In the genomic region with DNA sequence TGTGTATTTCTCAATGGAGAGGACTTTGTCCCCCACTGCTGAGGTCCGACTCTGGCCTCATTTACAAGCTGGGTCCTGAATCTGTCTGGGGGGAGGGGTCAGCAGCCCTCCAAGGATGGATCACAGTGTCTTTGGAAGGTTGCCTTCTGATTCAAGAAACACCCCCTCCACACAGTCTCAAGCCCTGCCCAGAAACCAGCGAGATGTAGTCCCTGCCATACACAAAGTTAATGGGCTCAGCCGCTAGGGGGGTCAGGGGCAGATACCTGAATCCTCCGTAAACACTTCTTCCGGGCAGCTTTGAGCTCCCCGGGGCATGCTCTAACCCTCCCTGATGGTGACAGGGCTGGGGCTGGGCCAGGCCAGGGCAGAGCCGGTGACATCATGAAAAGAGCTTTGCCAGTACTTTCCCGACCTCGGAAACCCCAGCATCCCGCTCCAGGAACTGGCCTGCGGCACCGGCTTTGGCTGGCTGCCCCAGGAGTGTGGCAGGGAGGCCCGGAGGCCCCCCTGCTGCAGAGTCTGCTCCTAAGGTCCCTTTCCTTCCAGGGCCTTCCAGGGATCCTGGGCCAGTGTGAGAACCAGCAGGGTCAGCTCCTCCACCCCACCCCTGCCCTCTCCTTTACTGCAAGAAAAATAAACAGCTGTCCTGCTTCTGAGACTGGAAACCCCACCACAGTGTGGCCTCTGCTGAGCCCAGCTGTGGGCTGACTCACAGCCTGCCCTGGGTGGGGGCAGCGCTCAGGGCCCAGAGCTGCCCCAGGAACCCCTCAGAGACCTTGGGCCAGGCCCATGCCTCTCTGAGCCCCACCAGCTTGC, we compare ENCODE assay signal across 8 mouse cellular contexts. TPM values are rescaled to one million over a fixed set of nuclear protein-coding genes. Genes with fewer than 3 reads are reported as not detected.
DNase-seq lines count a peak whose midpoint lies in the region; ATAC-seq and TF ChIP-seq lines count a peak whose summit lies in the region.

No protein-coding gene starts in this region.

- no peaks in the 10 kb centered on the region for H3K9me3 ChIP-seq in intestine, embryonic 14.5 days (ENCODE audit: control insufficient read depth, low read length)

- 7% methylated on average over 14 of the region's 14 CpGs for WGBS in intestine, embryonic 14.5 days
- 10% methylated on average over 14 of the region's 14 CpGs for WGBS in liver, adult 2 months

- intact Hi-C loops in left cerebral cortex, adult 2 months (cut with DNase I) = no loop called here

- no peak overlapping the region for H3K4me3 ChIP-seq in left cerebral cortex, adult 2 months
- no peak overlapping the region for H3K4me3 ChIP-seq in intestine, embryonic 14.5 days (ENCODE audit: low read depth, low read length)
- H3K4me3 ChIP-seq in liver, adult 2 months (ENCODE audit: insufficient read depth, low read depth, low read length) = no peak overlapping the region
- no peak overlapping the region for H3K4me3 ChIP-seq in myocyte

- H3K27me3 ChIP-seq in intestine, embryonic 14.5 days (replicated peaks; ENCODE audit: control insufficient read depth, insufficient read depth, low read length) = no peaks in the 10 kb centered on the region
- H3K27me3 ChIP-seq in liver, adult 2 months (ENCODE audit: control insufficient read depth, insufficient read depth, low read length) = no peaks in the 10 kb centered on the region
- no peaks in the 10 kb centered on the region for H3K27me3 ChIP-seq in myocyte (ENCODE audit: control insufficient read depth, insufficient read depth, insufficient read length)

- peak overlapping the region; percentile 18; the same call in 1 of the 2 replicates for H3K4me2 ChIP-seq in intestine, embryonic 14.5 days (ENCODE audit: low read length)
- H3K4me2 ChIP-seq in myocyte (ENCODE audit: low read depth) = peak overlapping the region; percentile 74

- TF ChIP-seq CTCF in left cerebral cortex, adult 2 months (IDR thresholded peaks at IDR 0.05) = peak; percentile 9; the same call in 1 of the 2 replicates
- TF ChIP-seq CTCF in liver, adult 2 months (IDR thresholded peaks at IDR 0.05; ENCODE audit: low read depth, low read length) = 0 out of 2 replicates have a peak, but pooled peaks have one; percentile 3

- no peaks in the 10 kb centered on the region for H3K36me3 ChIP-seq in intestine, embryonic 14.5 days (ENCODE audit: control insufficient read depth, insufficient read depth, low read length)
- H3K36me3 ChIP-seq in liver, adult 2 months (ENCODE audit: control insufficient read depth, insufficient read depth, low read length) = no peaks in the 10 kb centered on the region
- H3K36me3 ChIP-seq in myocyte (ENCODE audit: control insufficient read depth, insufficient read depth) = no peaks in the 10 kb centered on the region

- H3K79me2 ChIP-seq in liver, adult 2 months (ENCODE audit: control insufficient read depth, insufficient read depth, low read length) = no peaks in the 10 kb centered on the region
- H3K79me2 ChIP-seq in myocyte (ENCODE audit: control insufficient read depth, insufficient read depth) = no peaks in the 10 kb centered on the region

- DNase-seq in left cerebral cortex, adult 2 months (ENCODE audit: extremely low spot score in 1 of 2, low spot score in 2 of 2) = no peak
- DNase-seq in left cerebral cortex, adult 11 months (ENCODE audit: low spot score) = no peak
- peak; percentile 46 to 66 for DNase-seq in gastrocnemius, postnatal 4 days (ENCODE audit: low spot score in 2 of 2)
- DNase-seq in intestine, embryonic 14.5 days (ENCODE audit: low spot score) = peak; percentile 71
- peak; percentile 13 for DNase-seq in liver, adult 2 months (ENCODE audit: extremely low read depth, low read depth, low spot score)

- H3K4me1 ChIP-seq in intestine, embryonic 14.5 days (replicated peaks; ENCODE audit: control insufficient read depth, insufficient read depth, low read length) = peaks cover 12% of the 10 kb centered on the region
- no peaks in the 10 kb centered on the region for H3K4me1 ChIP-seq in liver, adult 2 months (ENCODE audit: control insufficient read depth, insufficient read depth, low read length)

- peak; percentile 58 for ATAC-seq in common myeloid progenitor, adult 5-6 weeks (replicated peaks; ENCODE audit: low read depth, poor library complexity, severe bottlenecking)
- ATAC-seq in intestine, embryonic 14.5 days (replicated peaks; ENCODE audit: low FRiP score, low TSS enrichment, low read depth) = peak; percentile 62
- no peak for ATAC-seq in megakaryocyte-erythroid progenitor cell, adult 5-6 weeks (replicated peaks; ENCODE audit: low FRiP score, low TSS enrichment, poor library complexity, severe bottlenecking)

- no peak overlapping the region for H3K9ac ChIP-seq in intestine, embryonic 14.5 days (ENCODE audit: low read length)
- H3K9ac ChIP-seq in liver, adult 2 months (ENCODE audit: low read depth, low read length) = no peak overlapping the region

- TF ChIP-seq POLR2A in liver, adult 2 months (IDR thresholded peaks at IDR 0.05; ENCODE audit: extremely low read depth, insufficient read depth, low read length) = no peak
- no peak for TF ChIP-seq POLR2A in myocyte (IDR thresholded peaks at IDR 0.05; ENCODE audit: insufficient read length, low read depth)

- no peak overlapping the region for H3ac ChIP-seq in myocyte (ENCODE audit: control insufficient read depth, insufficient read length)

- no peak overlapping the region for H3K27ac ChIP-seq in left cerebral cortex, adult 2 months
- H3K27ac ChIP-seq in intestine, embryonic 14.5 days (ENCODE audit: low read depth) = no peak overlapping the region
- no peak overlapping the region for H3K27ac ChIP-seq in liver, adult 2 months (replicated peaks; ENCODE audit: insufficient read depth, low read depth, low read length)

TF ChIP-seq in myocyte, 11 proteins besides CTCF, POLR2A, EP300 and RAD21:
- no peak for TF ChIP-seq SRF (IDR thresholded peaks at IDR 0.05; ENCODE audit: control insufficient read depth, insufficient read length, low read depth)
- TF ChIP-seq MYOD1 (IDR thresholded peaks at IDR 0.05; ENCODE audit: control insufficient read depth in 1 of 3, insufficient read length in 2 of 3, low read depth in 2 of 3) = peak; percentile 35 to 87 (median 86)
- 0 out of 2 replicates have a peak, but pooled peaks have one; percentile 9 for TF ChIP-seq CEBPB (IDR thresholded peaks at IDR 0.05; ENCODE audit: insufficient read depth, poor library complexity, severe bottlenecking)
- TF ChIP-seq TCF3 (IDR thresholded peaks at IDR 0.05; ENCODE audit: insufficient read length, low read depth) = peak; percentile 71
- no peak for TF ChIP-seq MAX (IDR thresholded peaks at IDR 0.05; ENCODE audit: low read depth)
- TF ChIP-seq POLR2AphosphoS2 (IDR thresholded peaks at IDR 0.05; ENCODE audit: insufficient read length, low read depth) = no peak
- TF ChIP-seq REST (IDR thresholded peaks at IDR 0.05; ENCODE audit: insufficient read depth, insufficient read length) = no peak
- TF ChIP-seq USF1 (IDR thresholded peaks at IDR 0.05; ENCODE audit: low read depth) = no peak
- TF ChIP-seq TCF12 (IDR thresholded peaks at IDR 0.05; ENCODE audit: insufficient read depth, poor library complexity, severe bottlenecking) = peak; percentile 80
- TF ChIP-seq MYOG (IDR thresholded peaks at IDR 0.05; ENCODE audit: control insufficient read depth in 1 of 3, insufficient read depth in 1 of 3, insufficient read length in 2 of 3, low read depth in 2 of 3) = peak; percentile 45 to 87 (median 86)

RNA-seq across cellular contexts. Expression of a gene that starts 20.4 kb away (rescaled TPM):
- not detected for total RNA-seq in left cerebral cortex, adult 2 months (2021)
- not detected in 2 replicates for total RNA-seq in common myeloid progenitor, adult 5-6 weeks (2017)
- not detected for total RNA-seq in gastrocnemius, postnatal 4 days (2021)
- polyA plus RNA-seq in intestine, embryonic 14.5 days (2014; fragmentation: Nextera tagmentation; extraction: Ambion mirVana) = not detected in 2 replicates
- total RNA-seq in liver, adult 2 months (2014; rRNA removed) = not detected in 2 replicates
- polyA plus RNA-seq in liver, adult 2 months (2012; rRNA removed) = not detected in 2 replicates
- polyA plus RNA-seq in myocyte (2012; fragmentation: generic; extraction: Trizol) = not detected
- not detected in 2 replicates for total RNA-seq in megakaryocyte-erythroid progenitor cell, adult 5-6 weeks (2014; fragmentation: Nextera tagmentation)
- not detected in 2 replicates for total RNA-seq in megakaryocyte-erythroid progenitor cell, adult 5-6 weeks (2017)

RNA-seq across cellular contexts. Expression of a gene that starts 58.9 kb away (rescaled TPM):
- 10 to 100 TPM; 33.8 to 35.5 TPM for total RNA-seq in left cerebral cortex, adult 2 months (2021)
- not detected in 2 replicates for total RNA-seq in common myeloid progenitor, adult 5-6 weeks (2017)
- total RNA-seq in gastrocnemius, postnatal 4 days (2021) = under 1 TPM in 1 of 2 experiments, not detected in 1; 0.10 TPM
- polyA plus RNA-seq in intestine, embryonic 14.5 days (2014; fragmentation: Nextera tagmentation; extraction: Ambion mirVana) = 0.42 and 2.2 TPM in 2 replicates
- 0.07 and 0.09 TPM in 2 replicates for total RNA-seq in liver, adult 2 months (2014; rRNA removed)
- polyA plus RNA-seq in liver, adult 2 months (2012; rRNA removed) = 0.06 and 0.12 TPM in 2 replicates
- polyA plus RNA-seq in myocyte (2012; fragmentation: generic; extraction: Trizol) = 7.9 TPM
- total RNA-seq in megakaryocyte-erythroid progenitor cell, adult 5-6 weeks (2014; fragmentation: Nextera tagmentation) = not detected in 2 replicates
- not detected in 2 replicates for total RNA-seq in megakaryocyte-erythroid progenitor cell, adult 5-6 weeks (2017)

Comparison
In these comparisons a context has a peak if more than half of its experiments do, and no peak if none do; other contexts are left out.
1. DNase-seq: peak in gastrocnemius, postnatal 4 days (2 of 2), intestine, embryonic 14.5 days (single experiment) and liver, adult 2 months (single experiment); none in left cerebral cortex, adult 2 months (0 of 2) and left cerebral cortex, adult 11 months (single experiment).
2. RNA of a gene that starts 58.9 kb away (total RNA-seq): 33.8 to 35.5 TPM in left cerebral cortex, adult 2 months; 0.10 TPM in gastrocnemius, postnatal 4 days, 0.07 to 0.09 TPM in liver, adult 2 months, not detected in common myeloid progenitor, adult 5-6 weeks and not detected in megakaryocyte-erythroid progenitor cell, adult 5-6 weeks; every median in the first group is over 10 times any median in the second.